Mouse (Mus musculus) CH12.LX (cell line): ENCODE results near the gene Prrc2a.

ENCODE experiments used
- BHLHE40 ChIP-seq: IDR thresholded peaks from 2 replicates; pipeline ENCODE4 v1.6.1; 2011; ENCODE audit warnings: mild to moderate bottlenecking, low read depth, low read length, improper control_type of control experiment
- CTCF ChIP-seq, 2 experiments: IDR thresholded peaks in 1 of 2; conservative IDR thresholded peaks in 1 of 2; 2 replicates each; pipeline ENCODE4 v1.5.1; 2011 to 2012; ENCODE audit warnings: low read depth in 2 of 2, low read length in 2 of 2, improper control_type of control experiment in 1 of 2, inconsistent platforms in 1 of 2, mild to moderate bottlenecking in 1 of 2, moderate library complexity in 1 of 2
- KAT2A ChIP-seq: IDR thresholded peaks from 2 replicates; pipeline ENCODE4 v1.6.1; 2012; ENCODE audit warnings: low read length, improper control_type of control experiment, inconsistent platforms; ENCODE audit not compliant: insufficient replicate concordance
- MYC ChIP-seq: IDR thresholded peaks from 2 replicates; pipeline ENCODE4 v1.6.1; 2011; ENCODE audit warnings: low read depth, mild to moderate bottlenecking, improper control_type of control experiment, low read length
- POLR2A ChIP-seq: IDR thresholded peaks from 2 replicates; pipeline ENCODE4 v1.6.1; 2011; ENCODE audit warnings: low read depth, mild to moderate bottlenecking, improper control_type of control experiment, low read length
- SIN3A ChIP-seq: IDR thresholded peaks from 2 replicates; pipeline ENCODE4 v1.6.1; 2012; ENCODE audit warnings: low read length, improper control_type of control experiment, inconsistent platforms
- USF1 ChIP-seq: IDR thresholded peaks from 2 replicates; pipeline ENCODE4 v1.6.1; 2014; ENCODE audit warnings: low read depth, mild to moderate bottlenecking, inconsistent platforms, low read length, improper control_type of control experiment

DNA sequence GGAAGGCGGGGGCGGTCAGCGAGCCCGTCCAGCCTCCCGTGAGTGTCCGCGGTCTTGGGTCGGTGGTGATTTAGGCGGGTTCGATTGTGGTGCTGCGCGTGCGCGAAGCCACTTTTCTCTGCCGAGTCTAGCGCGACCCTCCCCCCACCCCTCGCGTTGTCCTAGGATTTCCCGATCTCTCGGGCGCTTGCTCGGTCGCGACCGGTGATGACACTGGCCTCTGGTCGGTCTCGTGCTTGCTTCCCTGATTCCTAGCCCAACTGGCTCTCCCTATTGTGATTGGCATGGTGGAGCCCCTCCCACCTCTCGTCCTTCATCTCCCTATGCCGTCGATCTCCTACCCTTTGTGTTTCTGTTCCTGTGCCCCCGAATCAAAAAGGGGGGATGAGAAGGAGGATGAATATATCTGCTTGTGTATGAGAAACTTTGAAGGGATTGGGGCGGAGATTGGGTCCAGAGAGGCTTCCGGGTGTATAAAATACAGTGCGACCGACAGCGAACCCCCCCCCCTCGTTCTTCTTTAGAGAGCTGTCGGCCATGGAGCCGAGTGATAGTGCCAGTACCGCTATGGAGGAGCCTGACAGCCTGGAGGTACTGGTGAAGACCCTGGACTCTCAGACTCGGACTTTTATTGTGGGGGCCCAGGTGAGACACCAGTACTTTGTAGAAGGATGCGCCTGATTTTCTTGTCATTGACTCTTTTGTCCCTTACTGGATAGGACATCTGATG is 28.9 kb downstream of the Prrc2a start:
- no peak for TF ChIP-seq POLR2A
- 0 out of 2 replicates have a peak, but pooled peaks have one; percentile 8 for TF ChIP-seq MYC
- no peak for TF ChIP-seq CTCF (conservative IDR thresholded peaks at IDR 0.05 in 1 of 2, IDR thresholded peaks at IDR 0.05 in 1 of 2; ENCODE audit: low read depth in 2 of 2, low read length in 2 of 2)
- peak; percentile 50; the same call in 1 of the 2 replicates for TF ChIP-seq BHLHE40
- TF ChIP-seq USF1: no peak
- no peak; the same call in 1 of the 2 replicates for TF ChIP-seq SIN3A
- no peak for TF ChIP-seq KAT2A
